Mouse (Mus musculus) MEL (cell line): ENCODE data around the gene Fez2. TPM values are rescaled to one million over a fixed set of nuclear protein-coding genes. Genes with fewer than 3 reads are reported as not detected.

ENCODE experiments used
- DNase-seq: peaks from one replicate; pipeline ENCODE4 v3.0.0; 2011; ENCODE audit warnings: low read depth, low spot score
- H3K27ac ChIP-seq: 2 replicates; pipeline ENCODE4 v1.5.1; 2012; ENCODE audit warnings: low read depth, mild to moderate bottlenecking, control low read depth, low read length, moderate library complexity; ENCODE audit not compliant: control insufficient read depth
- H3K27me3 ChIP-seq, 2 experiments: fragments of 150-350 bp in 1 of 2; sonication (generic) in 1 of 2; 2 replicates each; pipeline ENCODE4 v1.6.1; 2012; ENCODE audit warnings: low read length in 2 of 2, mild to moderate bottlenecking in 2 of 2, improper control_type of control experiment in 1 of 2, moderate library complexity in 1 of 2; ENCODE audit not compliant: insufficient read depth in 2 of 2, control insufficient read depth in 1 of 2
- H3K36me3 ChIP-seq, 2 experiments: 2 replicates each; pipeline ENCODE4 v1.6.1; 2012 to 2014; ENCODE audit warnings: low read length in 2 of 2, improper control_type of control experiment in 1 of 2, inconsistent platforms in 1 of 2, mild to moderate bottlenecking in 1 of 2; ENCODE audit not compliant: insufficient read depth in 2 of 2, control insufficient read depth in 1 of 2
- H3K4me1 ChIP-seq, 2 experiments: fragments of 150-350 bp in 1 of 2; sonication (generic) in 1 of 2; 2 replicates each; pipeline ENCODE4 v1.6.1; 2012; ENCODE audit warnings: low read length in 2 of 2, improper control_type of control experiment in 1 of 2, mild to moderate bottlenecking in 1 of 2; ENCODE audit not compliant: insufficient read depth in 2 of 2, control insufficient read depth in 1 of 2
- H3K4me3 ChIP-seq, 2 experiments: fragments of 150-350 bp in 1 of 2; sonication (generic) in 1 of 2; 2 replicates each; pipeline ENCODE4 v1.5.1; 2012; ENCODE audit warnings: low read depth in 2 of 2, low read length in 2 of 2, mild to moderate bottlenecking in 2 of 2, moderate library complexity in 2 of 2, control low read depth in 1 of 2, improper control_type of control experiment in 1 of 2; ENCODE audit not compliant: control insufficient read depth in 1 of 2, insufficient read depth in 1 of 2
- H3K79me2 ChIP-seq: 2 replicates; pipeline ENCODE4 v1.6.1; 2012; ENCODE audit warnings: mild to moderate bottlenecking, low read length, moderate library complexity; ENCODE audit not compliant: control insufficient read depth, poor library complexity, insufficient read depth
- H3K9ac ChIP-seq: 2 replicates; pipeline ENCODE4 v1.6.1; 2012; ENCODE audit warnings: low read depth, mild to moderate bottlenecking, control low read depth, low read length, moderate library complexity; ENCODE audit not compliant: control insufficient read depth, poor library complexity, severe bottlenecking
- H3K9me3 ChIP-seq: fragments of 150-350 bp; sonication (generic); replicated peaks from 2 replicates; pipeline ENCODE4 v1.6.1; 2012; ENCODE audit warnings: mild to moderate bottlenecking, low read length, improper control_type of control experiment, moderate library complexity; ENCODE audit not compliant: insufficient read depth
- BHLHE40 ChIP-seq: IDR thresholded peaks from 2 replicates; pipeline ENCODE4 v1.6.1; 2012; ENCODE audit warnings: low read depth, mild to moderate bottlenecking, inconsistent platforms, low read length, improper control_type of control experiment, borderline replicate concordance
- CHD1 ChIP-seq: IDR thresholded peaks from 2 replicates; pipeline ENCODE4 v1.6.1; 2012; ENCODE audit warnings: low read depth, mild to moderate bottlenecking, inconsistent platforms, low read length, improper control_type of control experiment
- CHD2 ChIP-seq: IDR thresholded peaks from 2 replicates; pipeline ENCODE4 v1.6.1; 2011; ENCODE audit warnings: low read length, improper control_type of control experiment
- CTCF ChIP-seq, 3 experiments: IDR thresholded peaks in 2 of 3; conservative IDR thresholded peaks in 1 of 3; 2 replicates each; pipeline ENCODE4 v1.5.1; 2011 to 2012; ENCODE audit warnings: low read length in 3 of 3, low read depth in 2 of 3, mild to moderate bottlenecking in 2 of 3, improper control_type of control experiment in 1 of 3, inconsistent platforms in 1 of 3, mixed read lengths in 1 of 3, moderate library complexity in 1 of 3; ENCODE audit not compliant: control insufficient read depth in 1 of 3, insufficient read depth in 1 of 3, poor library complexity in 1 of 3, severe bottlenecking in 1 of 3
- E2F4 ChIP-seq: IDR thresholded peaks from 2 replicates; pipeline ENCODE4 v1.6.1; 2011; ENCODE audit warnings: low read depth, low read length, improper control_type of control experiment, borderline replicate concordance
- ELF1 ChIP-seq: IDR thresholded peaks from 2 replicates; pipeline ENCODE4 v1.6.1; 2014; ENCODE audit warnings: low read depth, mild to moderate bottlenecking, inconsistent platforms, low read length, improper control_type of control experiment, moderate library complexity
- EP300 ChIP-seq, 2 experiments: IDR thresholded peaks; 2 replicates each; pipeline ENCODE4 v1.6.1; 2011; ENCODE audit warnings: improper control_type of control experiment in 2 of 2, low read length in 2 of 2, low read depth in 1 of 2, mild to moderate bottlenecking in 1 of 2
- GABPA ChIP-seq: IDR thresholded peaks from 2 replicates; pipeline ENCODE4 v1.6.1; 2012; ENCODE audit warnings: low read depth, mild to moderate bottlenecking, inconsistent platforms, low read length, improper control_type of control experiment, moderate library complexity
- GATA1 ChIP-seq: IDR thresholded peaks from 2 replicates; pipeline ENCODE4 v1.6.1; 2011; ENCODE audit warnings: low read depth, low read length, improper control_type of control experiment
- HCFC1 ChIP-seq: IDR thresholded peaks from 2 replicates; pipeline ENCODE4 v1.6.1; 2012; ENCODE audit warnings: low read depth, mild to moderate bottlenecking, inconsistent platforms, low read length, improper control_type of control experiment, moderate library complexity
- JUND ChIP-seq: IDR thresholded peaks from 2 replicates; pipeline ENCODE4 v1.6.1; 2011; ENCODE audit warnings: low read depth, mild to moderate bottlenecking, improper control_type of control experiment, low read length
- KAT2A ChIP-seq: conservative IDR thresholded peaks from 2 replicates; pipeline ENCODE4 v1.6.1; 2012; ENCODE audit warnings: low read depth, low read length, improper control_type of control experiment, inconsistent platforms
- MAFK ChIP-seq: IDR thresholded peaks from 2 replicates; pipeline ENCODE4 v1.6.1; 2011; ENCODE audit warnings: low read depth, mild to moderate bottlenecking, low read length, improper control_type of control experiment, borderline replicate concordance
- MAX ChIP-seq: IDR thresholded peaks from 2 replicates; pipeline ENCODE4 v1.6.1; 2011; ENCODE audit warnings: low read length, improper control_type of control experiment
- MXI1 ChIP-seq: IDR thresholded peaks from 2 replicates; pipeline ENCODE4 v1.6.1; 2011; ENCODE audit warnings: mild to moderate bottlenecking, low read depth, low read length, improper control_type of control experiment
- MYB ChIP-seq: IDR thresholded peaks from 2 replicates; pipeline ENCODE4 v1.6.1; 2011; ENCODE audit warnings: mild to moderate bottlenecking, low read depth, low read length, improper control_type of control experiment
- NELFE ChIP-seq: IDR thresholded peaks from 2 replicates; pipeline ENCODE4 v1.6.1; 2011; ENCODE audit warnings: low read depth, low read length, improper control_type of control experiment
- NRF1 ChIP-seq: IDR thresholded peaks from 2 replicates; pipeline ENCODE4 v1.6.1; 2014; ENCODE audit warnings: low read depth, mild to moderate bottlenecking, inconsistent platforms, low read length, improper control_type of control experiment, moderate library complexity; ENCODE audit not compliant: poor library complexity, insufficient read depth, severe bottlenecking
- POLR2A ChIP-seq, 2 experiments: IDR thresholded peaks; 2 replicates each; pipeline ENCODE4 v1.6.1; 2011 to 2012; ENCODE audit warnings: low read length in 2 of 2, mild to moderate bottlenecking in 2 of 2, control low read depth in 1 of 2, improper control_type of control experiment in 1 of 2, low read depth in 1 of 2, moderate library complexity in 1 of 2; ENCODE audit not compliant: control insufficient read depth in 1 of 2, insufficient read depth in 1 of 2, poor library complexity in 1 of 2
- POLR2AphosphoS5 ChIP-seq: IDR thresholded peaks from 2 replicates; pipeline ENCODE4 v1.6.1; 2012; ENCODE audit warnings: low read depth, borderline replicate concordance, mild to moderate bottlenecking, inconsistent platforms, low read length, moderate library complexity, mixed read lengths
- RAD21 ChIP-seq: IDR thresholded peaks from 2 replicates; pipeline ENCODE4 v1.6.1; 2011; ENCODE audit warnings: mild to moderate bottlenecking, low read depth, low read length, improper control_type of control experiment
- RCOR1 ChIP-seq: IDR thresholded peaks from 2 replicates; pipeline ENCODE4 v1.6.1; 2012; ENCODE audit warnings: low read depth, mild to moderate bottlenecking, inconsistent platforms, low read length, improper control_type of control experiment
- SIN3A ChIP-seq: IDR thresholded peaks from 2 replicates; pipeline ENCODE4 v1.6.1; 2012; ENCODE audit warnings: low read length, improper control_type of control experiment, inconsistent platforms
- SMC3 ChIP-seq: IDR thresholded peaks from 2 replicates; pipeline ENCODE4 v1.6.1; 2011; ENCODE audit warnings: low read depth, low read length, improper control_type of control experiment
- TAL1 ChIP-seq: IDR thresholded peaks from 2 replicates; pipeline ENCODE4 v1.6.1; 2012; ENCODE audit warnings: mild to moderate bottlenecking, inconsistent platforms, low read length, moderate library complexity, mixed read lengths
- TBP ChIP-seq: IDR thresholded peaks from 2 replicates; pipeline ENCODE4 v1.8.0; 2011; ENCODE audit warnings: low read depth, low read length, improper control_type of control experiment
- UBTF ChIP-seq: IDR thresholded peaks from 2 replicates; pipeline ENCODE4 v1.6.1; 2012; ENCODE audit warnings: low read depth, mild to moderate bottlenecking, inconsistent platforms, low read length, improper control_type of control experiment, moderate library complexity, borderline replicate concordance; ENCODE audit not compliant: insufficient read depth
- USF1 ChIP-seq: IDR thresholded peaks from 2 replicates; pipeline ENCODE4 v1.6.1; 2014; ENCODE audit warnings: low read depth, mild to moderate bottlenecking, inconsistent platforms, low read length, improper control_type of control experiment, moderate library complexity
- USF2 ChIP-seq, 2 experiments: IDR thresholded peaks; 2 replicates each; pipeline ENCODE4 v1.6.1; 2011 to 2012; ENCODE audit warnings: improper control_type of control experiment in 2 of 2, low read length in 2 of 2, borderline replicate concordance in 1 of 2, inconsistent platforms in 1 of 2, low read depth in 1 of 2, mild to moderate bottlenecking in 1 of 2; ENCODE audit not compliant: insufficient read depth in 1 of 2
- ZC3H11A ChIP-seq: IDR thresholded peaks from 2 replicates; pipeline ENCODE4 v1.6.1; 2012; ENCODE audit warnings: low read depth, mild to moderate bottlenecking, inconsistent platforms, low read length, improper control_type of control experiment
- ZNF384 ChIP-seq: IDR thresholded peaks from 2 replicates; pipeline ENCODE4 v1.6.1; 2012; ENCODE audit warnings: low read depth, mild to moderate bottlenecking, inconsistent platforms, low read length, improper control_type of control experiment
- polyA plus RNA-seq, 2 experiments: library from polyadenylated mRNA; stranded (reverse) in 1 of 2; unstranded in 1 of 2; fragments of >175 nt in 1 of 2; fragments of >200 nt in 1 of 2; gene quantifications; 2 replicates each; pipeline versions ENCODE4 v1.2.1 to v1.2.4; 2012; ENCODE audit warnings: low replicate concordance in 2 of 2, low read depth in 1 of 2; ENCODE audit not compliant: insufficient read length in 2 of 2, insufficient read depth in 1 of 2, missing spikeins in 1 of 2
- total RNA-seq: library from RNA; depleted of rRNA; stranded (reverse); fragments of 300-350 nt; gene quantifications from 2 replicates; pipeline ENCODE4 v1.2.3, GENCODE M21; 2012

Gene Fez2
- total and polyA plus RNA-seq, 3 experiments, result 11.7 to 17.4 TPM; not detected in 1

DNA sequence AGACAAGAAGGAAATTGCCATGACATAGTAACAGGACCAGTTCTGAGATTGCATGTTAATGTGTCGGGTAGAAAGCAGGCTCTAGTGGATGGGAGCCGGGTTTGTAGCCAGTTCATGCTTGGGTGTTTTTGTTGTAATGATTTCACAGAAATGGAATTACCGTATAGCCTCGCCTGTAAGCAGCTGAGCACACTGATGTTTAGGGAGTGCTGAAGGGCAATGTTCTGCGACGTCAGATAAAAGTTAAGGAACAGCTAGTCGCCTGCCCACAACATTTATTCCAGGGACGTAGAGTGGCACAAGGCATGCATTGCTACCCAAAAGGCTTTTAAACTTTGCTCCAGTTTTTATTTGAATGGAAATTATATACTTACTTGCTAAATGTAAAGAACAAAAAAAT is 86.5 kb downstream of the Fez2 start:
- peak overlapping the region; percentile 45 for H3K9ac ChIP-seq
- no peak overlapping the region for H3K27ac ChIP-seq
- peak; percentile 55 for DNase-seq
- H3K4me1 ChIP-seq, result peaks cover 7 to 20% of the 10 kb centered on the region in 2 experiments; a peak in 3 of 4 replicates
- H3K27me3 ChIP-seq, result no peaks in the 10 kb centered on the region
- H3K36me3 ChIP-seq, result peaks cover 0 to 16% of the 10 kb centered on the region in 2 experiments; a peak in 2 of 4 replicates
- H3K4me3 ChIP-seq, result peak overlapping the region; percentile 50 to 62
- TF ChIP-seq ZNF384 (peak; percentile 66), POLR2AphosphoS5 (no peak), SMC3 (no peak), MXI1 (peak; percentile 63), GATA1 (no peak), TAL1 (no peak), MAX (peak; percentile 56)
- TF ChIP-seq, all 39 proteins: peak for 3
- no peaks in the 10 kb centered on the region for H3K9me3 ChIP-seq
- no peaks in the 10 kb centered on the region for H3K79me2 ChIP-seq

DNA sequence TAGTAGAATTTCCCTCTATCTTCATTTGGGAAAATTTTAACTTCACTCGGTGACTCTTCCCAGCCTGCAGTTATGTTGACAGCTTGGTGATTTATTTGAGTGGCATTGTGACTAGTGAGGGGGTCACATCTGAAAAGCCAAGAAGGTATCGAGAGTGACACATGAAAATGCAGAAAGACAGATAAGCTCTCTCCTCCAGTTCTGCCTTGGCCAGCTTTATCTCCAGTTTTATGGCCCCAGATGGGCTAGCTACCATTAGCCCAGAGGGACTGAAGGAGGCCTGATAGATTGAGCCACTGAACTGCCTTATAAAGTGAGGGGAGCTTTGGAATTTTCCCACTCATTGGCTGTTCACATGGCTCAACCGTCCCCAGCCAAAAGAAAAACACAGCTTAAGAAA is 89.7 kb downstream of the Fez2 start:
- Histone ChIP-seq H3K4me3 (no peak overlapping the region), H3K36me3 (peaks cover 0 to 16% of the 10 kb centered on the region in 2 experiments; a peak in 2 of 4 replicates), H3K27ac (no peak overlapping the region), H3K9me3 (no peaks in the 10 kb centered on the region), H3K9ac (no peak overlapping the region), H3K27me3 (no peaks in the 10 kb centered on the region), H3K79me2 (no peaks in the 10 kb centered on the region), H3K4me1 (peaks cover 7 to 21% of the 10 kb centered on the region in 2 experiments; a peak in 3 of 4 replicates)
- peak; percentile 62 for DNase-seq
- TF ChIP-seq RAD21 (no peak), BHLHE40 (0 out of 2 replicates have a peak, but pooled peaks have one; percentile 25), MAFK (no peak), NRF1 (no peak), JUND (no peak), USF1 (no peak), NELFE (no peak), POLR2A (IDR thresholded peaks at IDR 0.05; ENCODE audit: control insufficient read depth in 1 of 2, insufficient read depth in 1 of 2, low read depth in 1 of 2, low read length in 2 of 2, poor library complexity in 1 of 2) (no peak), EP300 (IDR thresholded peaks at IDR 0.05; ENCODE audit: low read depth in 1 of 2, low read length in 2 of 2) (peak; percentile 75 to 76), SMC3 (no peak), TBP (no peak), CHD1 (no peak), MXI1 (0 out of 2 replicates have a peak, but pooled peaks have one; percentile 29), CHD2 (no peak), GATA1 (peak; percentile 82), CTCF (IDR thresholded peaks at IDR 0.05 in 2 of 3, conservative IDR thresholded peaks at IDR 0.05 in 1 of 3; ENCODE audit: control insufficient read depth in 1 of 3, insufficient read depth in 1 of 3, low read depth in 2 of 3, low read length in 3 of 3, poor library complexity in 1 of 3, severe bottlenecking in 1 of 3) (no peak), TAL1 (peak; percentile 44), USF2 (IDR thresholded peaks at IDR 0.05; ENCODE audit: borderline replicate concordance in 1 of 2, insufficient read depth in 1 of 2, low read depth in 1 of 2, low read length in 2 of 2) (no peak), GABPA (no peak), MAX (no peak), MYB (no peak), HCFC1 (no peak), KAT2A (no peak), E2F4 (no peak), UBTF (no peak), SIN3A (0 out of 2 replicates have a peak, but pooled peaks have one; percentile 41), RCOR1 (peak; percentile 60; the same call in 1 of the 2 replicates), ZC3H11A (no peak), ELF1 (no peak)
